Mouse (Mus musculus): Measurements from ENCODE around the gene Hcn3. TPM values are rescaled to one million over a fixed set of nuclear protein-coding genes. Genes with fewer than 3 reads are reported as not detected.
A peak's percentile ranks its signal among the peaks of the same experiment; 100 is the strongest.

Hcn3 gene
- polyA plus RNA-seq (2014; fragmentation: Nextera tagmentation; extraction: Ambion mirVana), result 3.6 and 4.5 TPM in 2 replicates

DNA sequence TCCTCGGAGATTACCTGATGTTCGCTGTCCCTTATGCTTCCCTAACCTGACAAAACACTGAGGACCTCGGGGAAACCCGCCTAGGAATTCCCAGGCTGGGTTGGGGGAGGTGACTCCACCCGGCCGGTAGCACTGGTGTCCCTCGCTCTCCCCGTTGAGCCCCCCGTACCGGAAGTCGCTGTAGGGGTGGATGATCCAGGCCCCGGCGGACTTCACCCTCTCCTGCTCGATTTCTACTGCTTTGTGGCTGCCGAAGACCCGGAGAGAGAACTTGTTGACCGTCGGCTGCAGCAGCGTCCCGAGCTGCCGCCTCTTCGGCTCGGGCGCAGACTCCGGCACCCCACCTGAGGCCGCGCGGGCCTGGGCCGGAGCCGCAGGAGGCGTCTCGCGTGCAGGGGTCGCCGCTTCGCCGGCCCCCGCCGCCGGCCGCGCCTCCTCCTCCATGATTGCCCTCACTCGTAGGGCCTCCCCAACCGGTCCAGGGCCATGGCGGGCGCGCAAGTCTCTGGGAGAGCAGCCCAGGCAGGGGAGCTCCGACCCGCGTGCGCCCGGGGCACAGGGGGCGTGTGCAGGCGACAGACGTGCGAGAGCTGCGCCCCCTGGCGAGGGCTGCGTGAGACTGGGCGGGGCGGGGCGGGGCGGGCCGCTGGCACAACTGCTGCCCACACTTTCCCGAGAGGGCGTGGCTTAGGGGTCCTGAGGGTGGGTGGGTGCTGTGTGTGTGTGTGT lies at the start of gene Hcn3:
Gene Hcn3, minus strand, starts transcription at position 581 of the 729 bp plus-strand sequence.
- peak within 1 kb of the TSS; percentile 96 for H3K4me2 ChIP-seq (replicated peaks; ENCODE audit: low read depth, low read length)
- H3K9me3 ChIP-seq (ENCODE audit: control insufficient read depth, low read length), result no peaks in the 10 kb centered on the region
- H3K27ac ChIP-seq (ENCODE audit: low read depth, low read length), result no peak within 1 kb of the TSS; the same call in 1 of the 2 replicates
- no peaks in the 10 kb centered on the region for H3K27me3 ChIP-seq (ENCODE audit: control insufficient read depth, insufficient read depth, low read length)
- 0% methylated on average over 49 of the region's 66 CpGs for WGBS
- 0 out of 2 replicates have a peak, but pooled peaks cover 4% of the 10 kb centered on the region for H3K4me1 ChIP-seq (replicated peaks; ENCODE audit: control insufficient read depth, insufficient read depth, low read length)
- ATAC-seq (ENCODE audit: low FRiP score) (peak; percentile 84), DNase-seq (ENCODE audit: low spot score) (peak; percentile 88)
- no peaks in the 10 kb centered on the region for H3K36me3 ChIP-seq (ENCODE audit: control insufficient read depth, insufficient read depth, low read length)
- peak within 1 kb of the TSS; percentile 74 for H3K9ac ChIP-seq (ENCODE audit: low read depth, low read length)
- H3K4me3 ChIP-seq (ENCODE audit: low read depth, low read length), result peak within 1 kb of the TSS; percentile 70

DNA sequence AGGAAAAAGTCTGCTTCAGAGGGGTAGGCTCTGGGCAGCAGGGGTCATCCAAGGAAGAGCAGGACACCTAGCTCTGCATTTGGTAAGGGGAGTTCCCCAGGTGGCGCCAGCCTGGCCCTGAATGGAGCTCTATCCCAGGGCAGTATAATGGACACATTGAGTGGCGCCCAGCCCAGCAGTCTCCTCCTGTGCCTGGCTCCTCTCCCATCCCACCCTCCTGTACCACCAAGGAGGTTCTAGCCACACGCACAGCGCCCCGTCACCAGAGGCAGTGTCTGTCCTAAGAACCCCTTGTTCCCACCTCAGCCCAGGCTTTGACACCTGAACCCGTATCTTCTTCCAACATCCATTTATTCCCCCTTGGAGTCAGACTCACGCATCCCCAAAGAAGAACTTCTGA lies 49.7 kb upstream of the Hcn3 start:
- H3K4me3 ChIP-seq (ENCODE audit: low read depth, low read length), result no peak overlapping the region
- ATAC-seq (ENCODE audit: low FRiP score) (no peak), DNase-seq (ENCODE audit: low spot score) (no peak)
- H3K9ac ChIP-seq (ENCODE audit: low read depth, low read length), result no peak overlapping the region
- no peaks in the 10 kb centered on the region; the same call in 1 of the 2 replicates for H3K4me1 ChIP-seq (replicated peaks; ENCODE audit: control insufficient read depth, insufficient read depth, low read length)
- no peaks in the 10 kb centered on the region for H3K9me3 ChIP-seq (ENCODE audit: control insufficient read depth, low read length)
- H3K4me2 ChIP-seq (replicated peaks; ENCODE audit: low read depth, low read length), result no peak overlapping the region
- whole genome bisulfite sequencing, result 95% methylated on average over 7 of the region's 7 CpGs
- no peak overlapping the region for H3K27ac ChIP-seq (ENCODE audit: low read depth, low read length)
- H3K36me3 ChIP-seq (ENCODE audit: control insufficient read depth, insufficient read depth, low read length), result peaks cover 17% of the 10 kb centered on the region; the same call in 1 of the 2 replicates
- no peaks in the 10 kb centered on the region for H3K27me3 ChIP-seq (ENCODE audit: control insufficient read depth, insufficient read depth, low read length)

DNA sequence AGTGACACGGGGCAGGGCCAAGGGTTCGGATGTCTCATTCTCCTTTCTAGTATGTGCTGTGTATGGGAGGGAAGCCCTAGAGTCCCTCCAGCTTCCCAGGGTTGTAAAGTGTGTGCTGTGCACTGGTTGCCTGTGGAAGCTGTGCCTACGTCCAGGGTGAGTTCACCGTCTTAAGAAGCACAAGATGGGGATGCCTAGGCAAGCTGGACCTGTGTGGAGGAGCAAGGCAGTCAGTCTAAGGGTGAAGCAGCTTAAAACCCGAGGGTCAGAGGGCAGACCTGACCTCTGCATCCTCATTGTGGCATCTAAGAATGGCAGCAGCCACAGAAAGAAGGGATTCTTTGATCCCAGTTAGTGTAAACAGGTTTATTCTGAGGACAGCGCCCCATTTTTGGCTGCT lies 48.7 kb upstream of the Hcn3 start:
- Histone ChIP-seq H3K27me3 (ENCODE audit: control insufficient read depth, insufficient read depth, low read length) (no peaks in the 10 kb centered on the region), H3K36me3 (ENCODE audit: control insufficient read depth, insufficient read depth, low read length) (peaks cover 17% of the 10 kb centered on the region; the same call in 1 of the 2 replicates), H3K4me1 (replicated peaks; ENCODE audit: control insufficient read depth, insufficient read depth, low read length) (no peaks in the 10 kb centered on the region), H3K4me3 (ENCODE audit: low read depth, low read length) (no peak overlapping the region), H3K9me3 (ENCODE audit: control insufficient read depth, low read length) (no peaks in the 10 kb centered on the region), H3K9ac (ENCODE audit: low read depth, low read length) (no peak overlapping the region), H3K27ac (ENCODE audit: low read depth, low read length) (no peak overlapping the region), H3K4me2 (replicated peaks; ENCODE audit: low read depth, low read length) (no peak overlapping the region)
- DNase-seq (ENCODE audit: low spot score) (no peak), ATAC-seq (ENCODE audit: low FRiP score) (no peak)
- 93% methylated on average over 6 of the region's 6 CpGs for WGBS

DNA sequence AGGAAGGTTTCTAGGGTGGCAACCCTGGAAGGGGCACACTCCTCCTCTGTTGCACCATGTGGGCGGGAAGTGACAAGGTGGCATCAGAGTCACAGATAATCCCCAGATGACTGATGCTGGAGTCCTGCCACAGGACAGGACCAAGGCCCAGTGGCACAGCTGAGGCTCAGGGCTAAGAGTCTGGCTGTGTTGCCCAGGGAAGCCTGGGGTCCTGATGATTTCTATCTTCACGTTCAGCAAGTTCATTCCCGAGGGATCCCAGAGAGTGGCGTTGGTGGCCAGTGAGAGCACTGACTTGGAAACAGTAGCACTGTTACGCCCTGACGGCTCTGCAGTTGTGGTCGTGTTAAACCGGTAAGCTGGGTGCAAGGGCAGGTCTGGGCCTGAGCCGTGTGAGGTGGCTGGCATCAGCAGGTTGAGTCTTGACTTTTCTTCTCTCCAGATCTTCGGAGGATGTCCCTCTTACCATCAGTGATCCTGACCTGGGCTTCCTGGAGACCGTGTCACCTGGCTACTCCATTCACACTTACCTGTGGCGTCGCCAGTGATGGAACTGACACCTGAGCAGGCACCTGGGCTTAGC lies 48.2 kb upstream of the Hcn3 start:
- Histone ChIP-seq H3K36me3 (ENCODE audit: control insufficient read depth, insufficient read depth, low read length) (peaks cover 17% of the 10 kb centered on the region; the same call in 1 of the 2 replicates), H3K4me1 (replicated peaks; ENCODE audit: control insufficient read depth, insufficient read depth, low read length) (peaks cover 2% of the 10 kb centered on the region; the same call in 1 of the 2 replicates), H3K4me2 (replicated peaks; ENCODE audit: low read depth, low read length) (no peak overlapping the region), H3K9ac (ENCODE audit: low read depth, low read length) (no peak overlapping the region), H3K4me3 (ENCODE audit: low read depth, low read length) (no peak overlapping the region), H3K9me3 (ENCODE audit: control insufficient read depth, low read length) (no peaks in the 10 kb centered on the region), H3K27me3 (ENCODE audit: control insufficient read depth, insufficient read depth, low read length) (no peaks in the 10 kb centered on the region), H3K27ac (ENCODE audit: low read depth, low read length) (no peak overlapping the region)
- ATAC-seq (ENCODE audit: low FRiP score) (no peak), DNase-seq (ENCODE audit: low spot score) (no peak)
- WGBS, result 92% methylated on average over 13 of the region's 13 CpGs

DNA sequence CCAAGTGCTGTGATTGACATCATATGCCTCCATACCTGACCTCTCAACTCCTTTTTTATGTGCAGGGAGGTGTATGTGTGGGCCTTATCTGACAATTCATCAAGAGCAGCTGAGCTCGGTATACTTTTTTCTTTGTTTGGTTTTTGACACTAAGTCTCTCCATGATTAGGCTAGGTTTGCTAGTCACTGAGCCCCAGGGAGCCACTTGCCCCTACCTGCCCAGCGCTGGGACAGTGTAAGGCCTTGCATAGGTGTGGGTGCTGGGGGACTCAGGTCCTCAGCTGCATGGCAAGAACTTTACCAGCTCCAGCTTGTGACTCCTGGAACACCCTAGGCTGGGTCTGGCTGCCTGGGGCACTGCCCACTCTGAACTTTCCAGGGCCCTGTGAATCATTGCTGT lies 46.7 kb upstream of the Hcn3 start:
- peaks cover 17% of the 10 kb centered on the region; the same call in 1 of the 2 replicates for H3K36me3 ChIP-seq (ENCODE audit: control insufficient read depth, insufficient read depth, low read length)
- no peaks in the 10 kb centered on the region for H3K27me3 ChIP-seq (ENCODE audit: control insufficient read depth, insufficient read depth, low read length)
- DNase-seq (ENCODE audit: low spot score) (no peak), ATAC-seq (ENCODE audit: low FRiP score) (no peak)
- 85% methylated on average over 2 of the region's 2 CpGs for WGBS
- no peak overlapping the region for H3K27ac ChIP-seq (ENCODE audit: low read depth, low read length)
- H3K9ac ChIP-seq (ENCODE audit: low read depth, low read length), result no peak overlapping the region
- peaks cover 2% of the 10 kb centered on the region; the same call in 1 of the 2 replicates for H3K4me1 ChIP-seq (replicated peaks; ENCODE audit: control insufficient read depth, insufficient read depth, low read length)
- no peak overlapping the region for H3K4me3 ChIP-seq (ENCODE audit: low read depth, low read length)
- H3K4me2 ChIP-seq (replicated peaks; ENCODE audit: low read depth, low read length), result no peak overlapping the region
- H3K9me3 ChIP-seq (ENCODE audit: control insufficient read depth, low read length), result no peaks in the 10 kb centered on the region

DNA sequence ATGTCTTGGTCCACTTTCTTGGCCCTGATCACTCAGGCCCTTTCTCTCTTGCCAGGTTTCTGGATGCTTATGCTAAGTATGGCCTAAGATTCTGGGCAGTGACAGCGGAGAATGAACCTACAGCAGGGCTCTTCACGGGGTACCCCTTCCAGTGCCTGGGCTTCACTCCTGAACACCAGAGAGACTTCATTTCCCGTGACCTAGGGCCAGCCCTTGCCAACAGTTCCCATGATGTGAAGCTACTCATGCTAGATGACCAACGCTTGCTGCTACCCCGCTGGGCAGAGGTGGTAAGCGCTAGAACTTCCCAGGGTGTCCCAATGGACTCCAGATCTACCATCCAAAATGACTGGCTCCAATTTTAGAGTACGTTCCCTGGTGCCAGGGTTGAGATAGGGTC lies 46.1 kb upstream of the Hcn3 start:
- H3K27ac ChIP-seq (ENCODE audit: low read depth, low read length), result no peak overlapping the region
- WGBS, result 92% methylated on average over 7 of the region's 7 CpGs
- DNase-seq (ENCODE audit: low spot score) (no peak), ATAC-seq (ENCODE audit: low FRiP score) (no peak)
- peaks cover 2% of the 10 kb centered on the region; the same call in 1 of the 2 replicates for H3K4me1 ChIP-seq (replicated peaks; ENCODE audit: control insufficient read depth, insufficient read depth, low read length)
- H3K9ac ChIP-seq (ENCODE audit: low read depth, low read length), result no peak overlapping the region
- no peak overlapping the region for H3K4me3 ChIP-seq (ENCODE audit: low read depth, low read length)
- H3K9me3 ChIP-seq (ENCODE audit: control insufficient read depth, low read length), result no peaks in the 10 kb centered on the region
- no peak overlapping the region for H3K4me2 ChIP-seq (replicated peaks; ENCODE audit: low read depth, low read length)
- H3K27me3 ChIP-seq (ENCODE audit: control insufficient read depth, insufficient read depth, low read length), result no peaks in the 10 kb centered on the region
- peaks cover 17% of the 10 kb centered on the region; the same call in 1 of the 2 replicates for H3K36me3 ChIP-seq (ENCODE audit: control insufficient read depth, insufficient read depth, low read length)

DNA sequence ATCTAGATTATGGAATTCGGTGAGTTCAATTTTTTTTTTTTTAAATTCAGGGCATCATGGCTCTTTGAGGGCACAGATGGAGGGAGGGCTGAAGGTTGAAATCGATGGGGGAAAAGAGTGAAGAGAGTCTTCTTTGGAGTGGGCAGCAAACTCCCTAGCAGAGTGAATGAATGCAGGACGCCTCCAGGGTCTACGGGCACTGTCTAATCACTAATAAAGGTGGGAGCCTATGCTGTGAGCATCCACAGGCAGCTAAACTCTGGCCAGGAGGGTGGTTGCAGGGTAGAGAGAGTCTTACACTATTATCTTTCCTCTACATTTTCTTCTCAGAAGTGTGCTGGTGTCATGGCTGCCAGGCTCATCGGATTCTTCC lies 43.1 kb upstream of the Hcn3 start:
- Histone ChIP-seq H3K36me3 (ENCODE audit: control insufficient read depth, insufficient read depth, low read length) (peaks cover 10% of the 10 kb centered on the region; the same call in 1 of the 2 replicates), H3K4me1 (replicated peaks; ENCODE audit: control insufficient read depth, insufficient read depth, low read length) (peaks cover 2% of the 10 kb centered on the region; the same call in 1 of the 2 replicates), H3K4me2 (replicated peaks; ENCODE audit: low read depth, low read length) (peak overlapping the region; percentile 43), H3K27me3 (ENCODE audit: control insufficient read depth, insufficient read depth, low read length) (no peaks in the 10 kb centered on the region), H3K4me3 (ENCODE audit: low read depth, low read length) (peak overlapping the region; percentile 39), H3K27ac (ENCODE audit: low read depth, low read length) (0 out of 2 replicates have a peak overlapping the region, but pooled peaks have one; percentile 33), H3K9me3 (ENCODE audit: control insufficient read depth, low read length) (no peaks in the 10 kb centered on the region), H3K9ac (ENCODE audit: low read depth, low read length) (peak overlapping the region; percentile 46)
- DNase-seq (ENCODE audit: low spot score) (no peak), ATAC-seq (ENCODE audit: low FRiP score) (0 out of 2 replicates have a peak, but pooled peaks have one; percentile 26)
- WGBS, result 30% methylated on average over 5 of the region's 5 CpGs

DNA sequence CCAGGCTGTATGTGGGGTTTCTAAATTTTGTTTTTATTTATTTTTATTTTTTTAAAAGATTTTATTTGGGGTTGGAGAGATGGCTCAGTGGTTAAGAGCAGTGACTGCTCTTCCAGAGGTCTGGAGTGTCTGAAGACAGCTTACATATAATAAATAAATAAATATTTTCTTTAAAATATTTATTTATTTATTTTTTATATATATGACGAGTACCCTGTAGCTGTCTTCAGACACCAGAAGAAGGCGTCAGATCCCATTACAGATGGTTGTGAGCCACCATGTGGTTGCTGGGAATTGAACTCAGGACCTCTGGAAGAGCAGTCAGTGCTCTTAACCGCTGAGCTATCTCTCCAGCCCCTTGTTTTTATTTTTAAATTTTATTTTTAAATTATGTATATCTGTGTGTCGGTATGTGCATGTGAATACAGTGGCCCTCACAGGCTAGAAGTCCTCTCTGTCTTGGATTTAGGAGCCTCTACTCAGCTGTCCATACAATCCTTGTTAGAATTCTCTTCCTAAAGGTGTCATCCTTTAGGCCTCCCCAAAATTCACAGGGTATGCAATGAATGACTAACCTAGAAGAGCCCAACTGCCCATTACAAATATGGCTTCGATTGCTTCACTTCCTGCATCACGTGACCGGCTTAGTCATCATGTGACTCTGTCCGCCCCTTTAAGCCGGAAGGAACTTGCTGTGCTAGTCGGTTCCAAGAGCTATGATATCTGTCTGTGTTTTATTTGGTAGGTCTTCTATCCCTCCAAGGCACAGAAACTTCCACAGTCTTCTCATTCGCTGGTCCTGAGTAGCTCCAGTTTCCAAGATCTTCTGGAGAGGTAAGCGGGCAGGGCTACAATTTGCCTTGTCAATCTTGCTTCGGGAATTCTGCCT lies 42.5 kb upstream of the Hcn3 start, which contains the start of gene Gba:
Gene Gba, plus strand, starts transcription at position 676 of the 889 bp plus-strand sequence.
- Histone ChIP-seq H3K4me3 (ENCODE audit: low read depth, low read length) (peak within 1 kb of the TSS; percentile 39), H3K27ac (ENCODE audit: low read depth, low read length) (0 out of 2 replicates have a peak within 1 kb of the TSS, but pooled peaks have one; percentile 33), H3K9me3 (ENCODE audit: control insufficient read depth, low read length) (no peaks in the 10 kb centered on the region), H3K4me2 (replicated peaks; ENCODE audit: low read depth, low read length) (peak within 1 kb of the TSS; percentile 43), H3K9ac (ENCODE audit: low read depth, low read length) (peak within 1 kb of the TSS; percentile 46), H3K27me3 (ENCODE audit: control insufficient read depth, insufficient read depth, low read length) (no peaks in the 10 kb centered on the region), H3K4me1 (replicated peaks; ENCODE audit: control insufficient read depth, insufficient read depth, low read length) (peaks cover 2% of the 10 kb centered on the region; the same call in 1 of the 2 replicates), H3K36me3 (ENCODE audit: control insufficient read depth, insufficient read depth, low read length) (peaks cover 7% of the 10 kb centered on the region; the same call in 1 of the 2 replicates)
- WGBS, result 29% methylated on average over 13 of the region's 13 CpGs
- peak; percentile 96 for DNase-seq (ENCODE audit: low spot score)
- peak; percentile 84 for ATAC-seq (ENCODE audit: low FRiP score)

Measured in hindbrain, embryonic 11.5 days (tissue).